10 mouse cellular contexts compared by ENCODE assay signal in genomic region chr1:136395073-136395472, GRCm38 (mm10). TPM values are rescaled to one million over a fixed set of nuclear protein-coding genes. Genes with fewer than 3 reads are reported as not detected.
DNase-seq lines count a peak whose midpoint lies in the region; ATAC-seq and TF ChIP-seq lines count a peak whose summit lies in the region.
"Had no signal": no experiment of that assay in that cellular context is flagged by ENCODE, and none has a peak within 500 bp of the region (broad histone marks: within the 10 kb centered on the region; RNA-seq: fewer than 3 reads in every experiment).

No protein-coding gene starts in this region.

- H3K4me2 ChIP-seq in forebrain, postnatal 0 days (ENCODE audit: low read depth) = no peak overlapping the region
- peak overlapping the region; percentile 24; the same call in 1 of the 2 replicates for H3K4me2 ChIP-seq in forebrain, embryonic 16.5 days (ENCODE audit: low read length)
- peak overlapping the region; percentile 35 for H3K4me2 ChIP-seq in midbrain, embryonic 13.5 days (replicated peaks)
- H3K4me2 ChIP-seq: embryonic facial prominence, embryonic 15.5 days had no signal

- no peaks in the 10 kb centered on the region for H3K36me3 ChIP-seq in forebrain, embryonic 10.5 days (replicated peaks)
- no peaks in the 10 kb centered on the region for H3K36me3 ChIP-seq in forebrain, postnatal 0 days (ENCODE audit: insufficient read depth)
- no peaks in the 10 kb centered on the region for H3K36me3 ChIP-seq in forebrain, embryonic 16.5 days (ENCODE audit: control insufficient read depth, insufficient read depth)
- no peaks in the 10 kb centered on the region for H3K36me3 ChIP-seq in midbrain, embryonic 13.5 days
- H3K36me3 ChIP-seq: embryonic facial prominence, embryonic 15.5 days had no signal

- no peak for ATAC-seq in forebrain, postnatal 0 days
- ATAC-seq in forebrain, embryonic 16.5 days = no peak
- ATAC-seq in midbrain, embryonic 13.5 days = no peak

- no peak for DNase-seq in forebrain, embryonic 10.5 days (ENCODE audit: extremely low spot score, low spot score)
- no peak for DNase-seq in forebrain, postnatal 0 days
- peak; percentile 35 for DNase-seq in MEL-GATA-1-ER (ENCODE audit: extremely low read depth, low read depth)
- no peak for DNase-seq in testis, postnatal 14 days (ENCODE audit: low spot score)
- no peak for DNase-seq in cerebellum, adult 8-10 months
- DNase-seq in ovary, postnatal 36 days (ENCODE audit: low spot score) = no peak
- DNase-seq: kidney, adult 11 months had no signal

- no peak for TF ChIP-seq CTCF in forebrain, postnatal 0 days (IDR thresholded peaks at IDR 0.05; ENCODE audit: low read depth)

- H3K9ac ChIP-seq in forebrain, postnatal 0 days = no peak overlapping the region
- no peak overlapping the region for H3K9ac ChIP-seq in forebrain, embryonic 16.5 days (replicated peaks; ENCODE audit: low read depth, low read length)
- no peak overlapping the region for H3K9ac ChIP-seq in midbrain, embryonic 13.5 days (replicated peaks)
- H3K9ac ChIP-seq: embryonic facial prominence, embryonic 15.5 days had no signal

- no peaks in the 10 kb centered on the region for H3K9me3 ChIP-seq in forebrain, embryonic 10.5 days
- H3K9me3 ChIP-seq in forebrain, postnatal 0 days (ENCODE audit: low read length) = no peaks in the 10 kb centered on the region
- H3K9me3 ChIP-seq in forebrain, embryonic 16.5 days (ENCODE audit: control insufficient read depth, low read length) = no peaks in the 10 kb centered on the region
- H3K9me3 ChIP-seq in midbrain, embryonic 13.5 days = no peaks in the 10 kb centered on the region
- H3K9me3 ChIP-seq: embryonic facial prominence, embryonic 15.5 days had no signal

- 29% methylated on average over 5 of the region's 5 CpGs for WGBS in forebrain, embryonic 10.5 days
- WGBS in forebrain, postnatal 0 days = 41% methylated on average over 5 of the region's 5 CpGs
- WGBS in forebrain, embryonic 16.5 days = 40% methylated on average over 5 of the region's 5 CpGs
- WGBS in midbrain, embryonic 13.5 days = 39% methylated on average over 5 of the region's 5 CpGs

- peak overlapping the region; percentile 39 for H3K4me3 ChIP-seq in forebrain, embryonic 10.5 days
- H3K4me3 ChIP-seq in forebrain, postnatal 0 days (ENCODE audit: low read depth, low read length) = no peak overlapping the region
- no peak overlapping the region for H3K4me3 ChIP-seq in forebrain, embryonic 16.5 days (replicated peaks; ENCODE audit: low read length)
- H3K4me3 ChIP-seq in midbrain, embryonic 13.5 days (replicated peaks) = peak overlapping the region; percentile 15; the same call in 1 of the 2 replicates
- H3K4me3 ChIP-seq: embryonic facial prominence, embryonic 15.5 days had no signal

- no peak overlapping the region for H3K27ac ChIP-seq in forebrain, embryonic 10.5 days
- H3K27ac ChIP-seq in forebrain, postnatal 0 days (ENCODE audit: low read depth, low read length) = no peak overlapping the region
- H3K27ac ChIP-seq in forebrain, embryonic 16.5 days (ENCODE audit: low read length) = no peak overlapping the region
- H3K27ac ChIP-seq in midbrain, embryonic 13.5 days = no peak overlapping the region
- H3K27ac ChIP-seq: embryonic facial prominence, embryonic 15.5 days had no signal

- no peaks in the 10 kb centered on the region for H3K27me3 ChIP-seq in forebrain, embryonic 10.5 days (ENCODE audit: poor library complexity, severe bottlenecking)
- no peaks in the 10 kb centered on the region for H3K27me3 ChIP-seq in forebrain, postnatal 0 days (ENCODE audit: insufficient read depth, low read length)
- no peaks in the 10 kb centered on the region for H3K27me3 ChIP-seq in forebrain, embryonic 16.5 days (replicated peaks; ENCODE audit: control insufficient read depth, insufficient read depth, low read length)
- H3K27me3 ChIP-seq in midbrain, embryonic 13.5 days = no peaks in the 10 kb centered on the region
- H3K27me3 ChIP-seq: embryonic facial prominence, embryonic 15.5 days had no signal

- H3K4me1 ChIP-seq in forebrain, embryonic 10.5 days = peaks cover 6% of the 10 kb centered on the region
- H3K4me1 ChIP-seq in forebrain, postnatal 0 days (ENCODE audit: insufficient read depth) = no peaks in the 10 kb centered on the region
- H3K4me1 ChIP-seq in forebrain, embryonic 16.5 days (replicated peaks; ENCODE audit: control insufficient read depth, insufficient read depth, low read length) = 0 out of 2 replicates have a peak, but pooled peaks cover 2% of the 10 kb centered on the region
- no peaks in the 10 kb centered on the region for H3K4me1 ChIP-seq in midbrain, embryonic 13.5 days (replicated peaks)

RNA-seq across cellular contexts. Expression of gene Ddx59, which starts 20.0 kb away (rescaled TPM):
- polyA plus RNA-seq in forebrain, embryonic 10.5 days (2016; fragmentation: Nextera tagmentation; extraction: Ambion mirVana) = 18.5 and 20.1 TPM in 2 replicates
- total RNA-seq in forebrain, postnatal 0 days (2014; rRNA removed) = 16.2 and 18.8 TPM in 2 replicates
- polyA plus RNA-seq in forebrain, postnatal 0 days (2015; fragmentation: Nextera tagmentation; extraction: Ambion mirVana) = 14.6 and 17.8 TPM in 2 replicates
- polyA plus RNA-seq in forebrain, embryonic 16.5 days (2015; fragmentation: Nextera tagmentation; extraction: Ambion mirVana) = 17.2 and 19.0 TPM in 2 replicates
- 16.7 and 19.0 TPM in 2 replicates for polyA plus RNA-seq in midbrain, embryonic 13.5 days (2015; fragmentation: Nextera tagmentation; extraction: Ambion mirVana)

RNA-seq across cellular contexts. Expression of gene Camsap2, which starts 49.2 kb away (rescaled TPM):
- polyA plus RNA-seq in forebrain, embryonic 10.5 days (2016; fragmentation: Nextera tagmentation; extraction: Ambion mirVana) = 11.5 and 12.9 TPM in 2 replicates
- total RNA-seq in forebrain, postnatal 0 days (2014; rRNA removed) = 120 and 135 TPM in 2 replicates
- polyA plus RNA-seq in forebrain, postnatal 0 days (2015; fragmentation: Nextera tagmentation; extraction: Ambion mirVana) = 16.1 and 20.1 TPM in 2 replicates
- 30.8 and 32.0 TPM in 2 replicates for polyA plus RNA-seq in forebrain, embryonic 16.5 days (2015; fragmentation: Nextera tagmentation; extraction: Ambion mirVana)
- 28.1 and 29.1 TPM in 2 replicates for polyA plus RNA-seq in midbrain, embryonic 13.5 days (2015; fragmentation: Nextera tagmentation; extraction: Ambion mirVana)

Comparison
In these comparisons a context has a peak if more than half of its experiments do, and no peak if none do; other contexts are left out.
1. H3K4me3 ChIP-seq: peak in forebrain, embryonic 10.5 days (single experiment) and midbrain, embryonic 13.5 days (single experiment); none in forebrain, postnatal 0 days (single experiment) and forebrain, embryonic 16.5 days (single experiment).